Comparison of ENCODE assay signal across 24 mouse cellular contexts in genomic region chr11:54907259-54907658, GRCm38 (mm10). TPM values are rescaled to one million over a fixed set of nuclear protein-coding genes. Genes with fewer than 3 reads are reported as not detected.
DNase-seq lines count a peak whose midpoint lies in the region; ATAC-seq and TF ChIP-seq lines count a peak whose summit lies in the region.
"Had no signal": no experiment of that assay in that cellular context is flagged by ENCODE, and none has a peak within 500 bp of the region (broad histone marks: within the 10 kb centered on the region; RNA-seq: fewer than 3 reads in every experiment).

No protein-coding gene starts in this region.

- H3K27me3 ChIP-seq in intestine, embryonic 16.5 days (replicated peaks; ENCODE audit: control insufficient read depth, insufficient read depth, low read length), result no peaks in the 10 kb centered on the region
- no peaks in the 10 kb centered on the region for H3K27me3 ChIP-seq in intestine, embryonic 15.5 days (replicated peaks)
- H3K27me3 ChIP-seq in kidney, adult 2 months (replicated peaks; ENCODE audit: control insufficient read depth, insufficient read depth, low read length), result no peaks in the 10 kb centered on the region
- peaks cover 3% of the 10 kb centered on the region; the same call in 1 of the 2 replicates for H3K27me3 ChIP-seq in liver, adult 2 months (ENCODE audit: control insufficient read depth, insufficient read depth, low read length)
- no peaks in the 10 kb centered on the region for H3K27me3 ChIP-seq in liver, embryonic 11.5 days (replicated peaks; ENCODE audit: control insufficient read depth, insufficient read depth, low read length)
- no peaks in the 10 kb centered on the region for H3K27me3 ChIP-seq in hindbrain, embryonic 13.5 days
- H3K27me3 ChIP-seq: CH12.LX; embryonic facial prominence, embryonic 12.5 days; forebrain, embryonic 13.5 days; Patski had no signal

- no peak for TF ChIP-seq CTCF in kidney, adult 2 months (conservative IDR thresholded peaks at IDR 0.05; ENCODE audit: insufficient read depth, insufficient read length, low read depth, low read length)
- no peak for TF ChIP-seq CTCF in liver, adult 2 months (IDR thresholded peaks at IDR 0.05; ENCODE audit: low read depth, low read length)

- DNase-seq in kidney, adult 2 months, result peak; percentile 60
- DNase-seq in kidney, adult 8-10 months, result no peak
- DNase-seq in liver, adult 2 months (ENCODE audit: extremely low read depth, low read depth, low spot score), result peak; percentile 43
- no peak for DNase-seq in liver, embryonic 11.5 days (ENCODE audit: low spot score)
- DNase-seq: adrenal gland, adult 8-10 months; adrenal gland, postnatal 14 days; adrenal gland, postnatal 36 days; B cell, adult 2 months; cerebellum, adult 11-12 months; cerebellum, adult 2 months; cerebellum, adult 9-10 months; cerebellum, postnatal 10 days; cerebellum, postnatal 25 days had no signal

- 0 out of 2 replicates have a peak overlapping the region, but pooled peaks have one; percentile 54 for H3K27ac ChIP-seq in intestine, embryonic 16.5 days (ENCODE audit: low read length)
- no peak overlapping the region for H3K27ac ChIP-seq in intestine, embryonic 15.5 days
- H3K27ac ChIP-seq in kidney, adult 2 months (ENCODE audit: insufficient read depth, low read depth, low read length), result peak overlapping the region; percentile 99
- no peak overlapping the region for H3K27ac ChIP-seq in liver, adult 2 months (replicated peaks; ENCODE audit: insufficient read depth, low read depth, low read length)
- no peak overlapping the region for H3K27ac ChIP-seq in liver, embryonic 11.5 days (ENCODE audit: low read depth, low read length)
- H3K27ac ChIP-seq in hindbrain, embryonic 13.5 days, result no peak overlapping the region
- H3K27ac ChIP-seq: embryonic facial prominence, embryonic 10.5 days; embryonic facial prominence, embryonic 12.5 days; forebrain, embryonic 13.5 days had no signal

- WGBS in intestine, embryonic 16.5 days, result 83% methylated on average over 5 of the region's 5 CpGs
- 84% methylated on average over 5 of the region's 5 CpGs for WGBS in intestine, embryonic 15.5 days
- 71% methylated on average over 5 of the region's 5 CpGs for WGBS in kidney, adult 2 months
- WGBS in liver, adult 2 months, result 71% methylated on average over 5 of the region's 5 CpGs
- WGBS in liver, embryonic 11.5 days, result 82% methylated on average over 5 of the region's 5 CpGs
- WGBS in hindbrain, embryonic 13.5 days, result 90% methylated on average over 5 of the region's 5 CpGs

- peaks cover 2% of the 10 kb centered on the region for H3K36me3 ChIP-seq in intestine, embryonic 16.5 days (ENCODE audit: control insufficient read depth, insufficient read depth, low read length)
- peaks cover 31% of the 10 kb centered on the region for H3K36me3 ChIP-seq in intestine, embryonic 15.5 days
- peaks cover 32% of the 10 kb centered on the region; the same call in 1 of the 2 replicates for H3K36me3 ChIP-seq in kidney, adult 2 months (ENCODE audit: control insufficient read depth, insufficient read depth, low read length)
- no peaks in the 10 kb centered on the region; the same call in 1 of the 2 replicates for H3K36me3 ChIP-seq in liver, adult 2 months (ENCODE audit: control insufficient read depth, insufficient read depth, low read length)
- H3K36me3 ChIP-seq in liver, embryonic 11.5 days (ENCODE audit: control insufficient read depth, insufficient read depth, low read length), result peaks cover 8% of the 10 kb centered on the region; the same call in 1 of the 2 replicates
- H3K36me3 ChIP-seq in hindbrain, embryonic 13.5 days, result peaks cover 39% of the 10 kb centered on the region

- H3K9me3 ChIP-seq in intestine, embryonic 16.5 days (ENCODE audit: control insufficient read depth, low read length), result no peaks in the 10 kb centered on the region
- H3K9me3 ChIP-seq in intestine, embryonic 15.5 days, result no peaks in the 10 kb centered on the region
- H3K9me3 ChIP-seq in liver, embryonic 11.5 days (ENCODE audit: control insufficient read depth, low read length), result no peaks in the 10 kb centered on the region
- H3K9me3 ChIP-seq in hindbrain, embryonic 13.5 days, result no peaks in the 10 kb centered on the region
- H3K9me3 ChIP-seq: embryonic facial prominence, embryonic 10.5 days; embryonic facial prominence, embryonic 12.5 days; forebrain, embryonic 13.5 days; G1E had no signal

- no peak overlapping the region for H3K4me3 ChIP-seq in intestine, embryonic 16.5 days (ENCODE audit: low read length)
- H3K4me3 ChIP-seq in intestine, embryonic 15.5 days (replicated peaks), result no peak overlapping the region
- peak overlapping the region; percentile 42 for H3K4me3 ChIP-seq in kidney, adult 2 months (ENCODE audit: insufficient read depth, low read depth, low read length)
- no peak overlapping the region for H3K4me3 ChIP-seq in liver, adult 2 months (ENCODE audit: insufficient read depth, low read depth, low read length)
- H3K4me3 ChIP-seq in liver, embryonic 11.5 days (ENCODE audit: low read depth, low read length), result no peak overlapping the region
- no peak overlapping the region for H3K4me3 ChIP-seq in hindbrain, embryonic 13.5 days
- H3K4me3 ChIP-seq: embryonic facial prominence, embryonic 10.5 days; embryonic facial prominence, embryonic 12.5 days; forebrain, embryonic 13.5 days had no signal

- ATAC-seq in intestine, embryonic 16.5 days, result no peak
- no peak for ATAC-seq in intestine, embryonic 15.5 days
- no peak for ATAC-seq in liver, embryonic 11.5 days (replicated peaks; ENCODE audit: low FRiP score)
- ATAC-seq in hindbrain, embryonic 13.5 days (ENCODE audit: low FRiP score), result no peak
- ATAC-seq: activated CD4-positive, CD25-positive, alpha-beta regulatory T cell, adult 4 months; CD4-positive, CD25-positive, alpha-beta regulatory T cell, adult 4 months; forebrain, embryonic 13.5 days; Patski had no signal

- no peak overlapping the region for H3K4me2 ChIP-seq in intestine, embryonic 16.5 days (ENCODE audit: low read depth, low read length)
- H3K4me2 ChIP-seq in intestine, embryonic 15.5 days (replicated peaks), result no peak overlapping the region
- no peak overlapping the region for H3K4me2 ChIP-seq in liver, embryonic 11.5 days
- H3K4me2 ChIP-seq in hindbrain, embryonic 13.5 days, result no peak overlapping the region
- H3K4me2 ChIP-seq: embryonic facial prominence, embryonic 12.5 days; forebrain, embryonic 13.5 days had no signal

- H3K4me1 ChIP-seq in intestine, embryonic 16.5 days (ENCODE audit: control insufficient read depth, insufficient read depth, low read length), result peaks cover 32% of the 10 kb centered on the region
- H3K4me1 ChIP-seq in intestine, embryonic 15.5 days (replicated peaks), result peaks cover 40% of the 10 kb centered on the region
- no peaks in the 10 kb centered on the region; the same call in 1 of the 2 replicates for H3K4me1 ChIP-seq in kidney, adult 2 months (ENCODE audit: control insufficient read depth, insufficient read depth, low read length)
- no peaks in the 10 kb centered on the region for H3K4me1 ChIP-seq in liver, adult 2 months (ENCODE audit: control insufficient read depth, insufficient read depth, low read length)
- H3K4me1 ChIP-seq in liver, embryonic 11.5 days (replicated peaks; ENCODE audit: control insufficient read depth, insufficient read depth, low read length), result peaks cover 16% of the 10 kb centered on the region
- peaks cover 17% of the 10 kb centered on the region for H3K4me1 ChIP-seq in hindbrain, embryonic 13.5 days (replicated peaks)

- no peak overlapping the region for H3K9ac ChIP-seq in intestine, embryonic 16.5 days (ENCODE audit: low read depth, low read length)
- H3K9ac ChIP-seq in intestine, embryonic 15.5 days, result no peak overlapping the region
- no peak overlapping the region for H3K9ac ChIP-seq in liver, adult 2 months (ENCODE audit: low read depth, low read length)
- H3K9ac ChIP-seq in liver, embryonic 11.5 days (ENCODE audit: low read depth, low read length), result no peak overlapping the region
- no peak overlapping the region for H3K9ac ChIP-seq in hindbrain, embryonic 13.5 days
- H3K9ac ChIP-seq: embryonic facial prominence, embryonic 12.5 days; forebrain, embryonic 13.5 days had no signal

- H3K79me2 ChIP-seq in liver, adult 2 months (ENCODE audit: control insufficient read depth, insufficient read depth, low read length), result no peaks in the 10 kb centered on the region

- no peak for TF ChIP-seq POLR2A in kidney, adult 2 months (IDR thresholded peaks at IDR 0.05; ENCODE audit: low read depth, low read length)
- TF ChIP-seq POLR2A in liver, adult 2 months (IDR thresholded peaks at IDR 0.05; ENCODE audit: extremely low read depth, insufficient read depth, low read length), result no peak

RNA-seq across cellular contexts. Expression of gene Gpx3, which starts 5.0 kb away (rescaled TPM):
- polyA plus RNA-seq in intestine, embryonic 16.5 days (2015; fragmentation: Nextera tagmentation; extraction: Ambion mirVana), result 511 and 784 TPM in 2 replicates
- 308 and 352 TPM in 2 replicates for polyA plus RNA-seq in intestine, embryonic 15.5 days (2015; fragmentation: Nextera tagmentation; extraction: Ambion mirVana)
- 28,844 and 31,623 TPM in 2 replicates for polyA plus RNA-seq in kidney, adult 2 months (2012; rRNA removed)
- total RNA-seq in liver, adult 2 months (2014; rRNA removed), result 2.0 and 3.1 TPM in 2 replicates
- polyA plus RNA-seq in liver, adult 2 months (2012; rRNA removed), result 2.7 and 3.3 TPM in 2 replicates
- 84.0 and 89.6 TPM in 2 replicates for polyA plus RNA-seq in liver, embryonic 11.5 days (2014; fragmentation: Nextera tagmentation; extraction: Ambion mirVana)
- 50.2 and 54.0 TPM in 2 replicates for polyA plus RNA-seq in hindbrain, embryonic 13.5 days (2015; fragmentation: Nextera tagmentation; extraction: Ambion mirVana)
- total RNA-seq: CH12.LX, G1E had no signal
- polyA plus RNA-seq: G1E had no signal

RNA-seq across cellular contexts. Expression of gene Hint1, which starts 41.1 kb away (rescaled TPM):
- polyA plus RNA-seq in intestine, embryonic 16.5 days (2015; fragmentation: Nextera tagmentation; extraction: Ambion mirVana), result 674 and 732 TPM in 2 replicates
- 705 and 851 TPM in 2 replicates for polyA plus RNA-seq in intestine, embryonic 15.5 days (2015; fragmentation: Nextera tagmentation; extraction: Ambion mirVana)
- 1,115 and 1,173 TPM in 2 replicates for polyA plus RNA-seq in kidney, adult 2 months (2012; rRNA removed)
- total RNA-seq in liver, adult 2 months (2014; rRNA removed), result 629 and 808 TPM in 2 replicates
- 664 and 683 TPM in 2 replicates for polyA plus RNA-seq in liver, adult 2 months (2012; rRNA removed)
- polyA plus RNA-seq in liver, embryonic 11.5 days (2014; fragmentation: Nextera tagmentation; extraction: Ambion mirVana), result 587 and 600 TPM in 2 replicates
- polyA plus RNA-seq in hindbrain, embryonic 13.5 days (2015; fragmentation: Nextera tagmentation; extraction: Ambion mirVana), result 793 and 823 TPM in 2 replicates

RNA-seq across cellular contexts. Expression of gene Lyrm7, which starts 46.5 kb away (rescaled TPM):
- 9.7 and 12.7 TPM in 2 replicates for polyA plus RNA-seq in intestine, embryonic 16.5 days (2015; fragmentation: Nextera tagmentation; extraction: Ambion mirVana)
- polyA plus RNA-seq in intestine, embryonic 15.5 days (2015; fragmentation: Nextera tagmentation; extraction: Ambion mirVana), result 8.9 and 9.4 TPM in 2 replicates
- 1.4 and 3.9 TPM in 2 replicates for polyA plus RNA-seq in kidney, adult 2 months (2012; rRNA removed)
- total RNA-seq in liver, adult 2 months (2014; rRNA removed), result 1.3 and 1.8 TPM in 2 replicates
- polyA plus RNA-seq in liver, adult 2 months (2012; rRNA removed), result 0.46 and 1.2 TPM in 2 replicates
- polyA plus RNA-seq in liver, embryonic 11.5 days (2014; fragmentation: Nextera tagmentation; extraction: Ambion mirVana), result 9.4 and 11.3 TPM in 2 replicates
- 9.1 and 11.7 TPM in 2 replicates for polyA plus RNA-seq in hindbrain, embryonic 13.5 days (2015; fragmentation: Nextera tagmentation; extraction: Ambion mirVana)

RNA-seq across cellular contexts. Expression of gene Tnip1, which starts 55.5 kb away (rescaled TPM):
- polyA plus RNA-seq in intestine, embryonic 16.5 days (2015; fragmentation: Nextera tagmentation; extraction: Ambion mirVana), result 27.2 and 28.1 TPM in 2 replicates
- polyA plus RNA-seq in intestine, embryonic 15.5 days (2015; fragmentation: Nextera tagmentation; extraction: Ambion mirVana), result 22.7 and 24.5 TPM in 2 replicates
- polyA plus RNA-seq in kidney, adult 2 months (2012; rRNA removed), result 19.1 and 20.6 TPM in 2 replicates
- 3.0 TPM in 2 replicates for total RNA-seq in liver, adult 2 months (2014; rRNA removed)
- 7.2 and 8.1 TPM in 2 replicates for polyA plus RNA-seq in liver, adult 2 months (2012; rRNA removed)
- 11.4 and 12.1 TPM in 2 replicates for polyA plus RNA-seq in liver, embryonic 11.5 days (2014; fragmentation: Nextera tagmentation; extraction: Ambion mirVana)
- polyA plus RNA-seq in hindbrain, embryonic 13.5 days (2015; fragmentation: Nextera tagmentation; extraction: Ambion mirVana), result 19.3 TPM in 2 replicates

Comparison
In these comparisons a context has a peak if more than half of its experiments do, and no peak if none do; other contexts are left out.
1. H3K27ac ChIP-seq: peak in intestine, embryonic 16.5 days (single experiment) and kidney, adult 2 months (single experiment); none in intestine, embryonic 15.5 days (single experiment), liver, adult 2 months (single experiment), liver, embryonic 11.5 days (single experiment) and hindbrain, embryonic 13.5 days (single experiment).
2. DNase-seq: peak in kidney, adult 2 months (single experiment) and liver, adult 2 months (single experiment); none in kidney, adult 8-10 months (0 of 2) and liver, embryonic 11.5 days (single experiment).
3. RNA of gene Gpx3, which starts 5.0 kb away (polyA plus RNA-seq): 28,844 to 31,623 TPM in kidney, adult 2 months; 511 to 784 TPM in intestine, embryonic 16.5 days, 308 to 352 TPM in intestine, embryonic 15.5 days, 84.0 to 89.6 TPM in liver, embryonic 11.5 days, 50.2 to 54.0 TPM in hindbrain, embryonic 13.5 days and 2.7 to 3.3 TPM in liver, adult 2 months; every median in the first group is over 10 times any median in the second.